Mouse (Mus musculus): Measurements from ENCODE around the gene Dbp.

DNA sequence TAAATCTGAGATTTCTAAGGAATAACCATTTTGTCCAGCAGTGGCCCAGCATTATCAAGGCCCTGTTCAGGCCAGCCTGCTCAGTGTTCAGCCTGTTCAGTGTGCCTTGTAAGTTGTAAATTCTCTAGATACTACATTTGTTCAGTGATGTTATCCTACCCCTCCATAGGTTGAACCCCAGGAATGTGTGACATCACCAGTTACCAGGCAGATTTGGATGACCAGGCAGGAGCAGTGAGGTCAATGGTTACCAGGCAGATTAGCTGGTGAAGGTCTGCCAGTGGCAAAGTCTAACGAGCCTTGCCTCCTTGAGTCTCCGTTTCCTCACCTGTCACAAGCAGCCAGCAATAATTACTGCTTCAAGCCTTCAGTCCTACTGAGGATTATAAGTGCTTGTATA lies 39.5 kb downstream of the Dbp start:
- TF ChIP-seq POLR2A (IDR thresholded peaks at IDR 0.05; ENCODE audit: insufficient read length, low read depth) (no peak), MYOD1 (IDR thresholded peaks at IDR 0.05; ENCODE audit: control insufficient read depth in 1 of 3, insufficient read length in 2 of 3, low read depth in 2 of 3) (no peak), TCF12 (IDR thresholded peaks at IDR 0.05; ENCODE audit: insufficient read depth, poor library complexity, severe bottlenecking) (no peak)

All from myocyte (in vitro differentiated cells).